Mouse (Mus musculus) embryo, embryonic 11.5 days (tissue): Measurements from ENCODE around the gene Adar.

Experiments used
- DNase-seq: peaks from one replicate; pipeline ENCODE4 v3.0.0-alpha.2; 2012; ENCODE audit warnings: low read depth, low spot score

The Adar gene

GRCm38 (mm10) chr3:89730350-89731331 is 15.8 kb downstream of the Adar start:
- peak; percentile 51 for DNase-seq

GRCm38 (mm10) chr3:89732091-89732490 is 17.3 kb downstream of the Adar start:
- no peak for DNase-seq

- DNase-seq, result no peak
Measured at GRCm38 (mm10) chr3:89738509-89738908, 23.7 kb downstream of the Adar start.

- no peak for DNase-seq
Measured at GRCm38 (mm10) chr3:89752307-89752706, 37.5 kb downstream of the Adar start.

GRCm38 (mm10) chr3:89755283-89755682 is 40.5 kb downstream of the Adar start:
- no peak for DNase-seq

- no peak for DNase-seq
Measured at GRCm38 (mm10) chr3:89757851-89758250, 43.0 kb downstream of the Adar start.

- DNase-seq, result no peak
Measured at GRCm38 (mm10) chr3:89759786-89760185, 45.0 kb downstream of the Adar start.

- peak; percentile 80 for DNase-seq
Measured at GRCm38 (mm10) chr3:89764119-89764724, 49.4 kb downstream of the Adar start, which contains the start of gene Chrnb2. Gene Chrnb2, minus strand, starts transcription at chr3:89764632.

- DNase-seq, result no peak
Measured at GRCm38 (mm10) chr3:89769584-89769983, 54.8 kb downstream of the Adar start.

- DNase-seq, result no peak
Measured at GRCm38 (mm10) chr3:89770425-89771002, 55.7 kb downstream of the Adar start.

- DNase-seq, result peak; percentile 78
Measured at GRCm38 (mm10) chr3:89772588-89772967, 57.8 kb downstream of the Adar start.

- DNase-seq, result peak; percentile 87
Measured at GRCm38 (mm10) chr3:89772968-89773709, 58.3 kb downstream of the Adar start, which contains the start of gene Ube2q1. Gene Ube2q1, plus strand, starts transcription at chr3:89773616.

- no peak for DNase-seq
Measured at GRCm38 (mm10) chr3:89773740-89774211, 59.0 kb downstream of the Adar start.

GRCm38 (mm10) chr3:89774236-89774960 is 59.6 kb downstream of the Adar start:
- no peak for DNase-seq

- DNase-seq, result no peak
Measured at GRCm38 (mm10) chr3:89776001-89776400, 61.2 kb downstream of the Adar start.

GRCm38 (mm10) chr3:89780102-89780501 is 65.3 kb downstream of the Adar start:
- DNase-seq, result no peak

GRCm38 (mm10) chr3:89781640-89782039 is 66.8 kb downstream of the Adar start:
- no peak for DNase-seq

GRCm38 (mm10) chr3:89784991-89785753 is 70.3 kb downstream of the Adar start:
- DNase-seq, result no peak

- no peak for DNase-seq
Measured at GRCm38 (mm10) chr3:89786275-89786674, 71.5 kb downstream of the Adar start.
